Mouse (Mus musculus): ENCODE results near the gene Tet2.
"Not testable (repeated sequence)": the region's sequence is repeated elsewhere in the genome, so short reads cannot be mapped to it uniquely, and the experiment has no call there.

Gene Tet2

GRCm38 (mm10) chr3:133544551-133545303, at the start of gene Tet2:
Gene Tet2, minus strand, starts transcription at chr3:133545139.
- DNase-seq = peak; percentile 61

- DNase-seq = not testable (repeated sequence)
Measured at GRCm38 (mm10) chr3:133592995-133593394, 48.1 kb upstream of the Tet2 start.

GRCm38 (mm10) chr3:133590506-133591152, 45.7 kb upstream of the Tet2 start:
- DNase-seq = no peak

- DNase-seq = no peak
Measured at GRCm38 (mm10) chr3:133585010-133585409, 40.1 kb upstream of the Tet2 start.

GRCm38 (mm10) chr3:133583411-133584025, 38.6 kb upstream of the Tet2 start:
- no peak for DNase-seq

GRCm38 (mm10) chr3:133582969-133583368, 38.0 kb upstream of the Tet2 start:
- no peak for DNase-seq

- no peak for DNase-seq
Measured at GRCm38 (mm10) chr3:133582096-133582495, 37.2 kb upstream of the Tet2 start.

GRCm38 (mm10) chr3:133581541-133581940, 36.6 kb upstream of the Tet2 start:
- DNase-seq = no peak

- DNase-seq = no peak
Measured at GRCm38 (mm10) chr3:133579671-133580070, 34.7 kb upstream of the Tet2 start.

- DNase-seq = no peak
Measured at GRCm38 (mm10) chr3:133579140-133579539, 34.2 kb upstream of the Tet2 start.

- no peak for DNase-seq
Measured at GRCm38 (mm10) chr3:133574969-133575368, 30.0 kb upstream of the Tet2 start.

GRCm38 (mm10) chr3:133571961-133572360, 27.0 kb upstream of the Tet2 start:
- DNase-seq = no peak

GRCm38 (mm10) chr3:133563503-133564205, 18.7 kb upstream of the Tet2 start:
- no peak for DNase-seq

GRCm38 (mm10) chr3:133559413-133560114, 14.6 kb upstream of the Tet2 start:
- DNase-seq = no peak

GRCm38 (mm10) chr3:133557602-133558001, 12.7 kb upstream of the Tet2 start:
- DNase-seq = no peak

GRCm38 (mm10) chr3:133557154-133557553, 12.2 kb upstream of the Tet2 start:
- no peak for DNase-seq

- DNase-seq = no peak
Measured at GRCm38 (mm10) chr3:133555378-133555777, 10.4 kb upstream of the Tet2 start.

- DNase-seq = no peak
Measured at GRCm38 (mm10) chr3:133554552-133555067, 9.7 kb upstream of the Tet2 start.

- no peak for DNase-seq
Measured at GRCm38 (mm10) chr3:133554092-133554491, 9.2 kb upstream of the Tet2 start.

- no peak for DNase-seq
Measured at GRCm38 (mm10) chr3:133551941-133552340, 7.0 kb upstream of the Tet2 start.

GRCm38 (mm10) chr3:133549385-133550170, 4.6 kb upstream of the Tet2 start:
- no peak for DNase-seq

- no peak for DNase-seq
Measured at GRCm38 (mm10) chr3:133548613-133549012, 3.7 kb upstream of the Tet2 start.

Measured in right cerebral cortex, postnatal 14 days (tissue).